Mouse (Mus musculus) MEL (cell line): ENCODE measurements around the gene Cebpz. TPM values are rescaled to one million over a fixed set of nuclear protein-coding genes. Genes with fewer than 3 reads are reported as not detected.

Source experiments
- DNase-seq: peaks from one replicate; pipeline ENCODE4 v3.0.0; 2011; ENCODE audit warnings: low read depth, low spot score
- H3K27ac ChIP-seq: 2 replicates; pipeline ENCODE4 v1.5.1; 2012; ENCODE audit warnings: low read depth, mild to moderate bottlenecking, control low read depth, low read length, moderate library complexity; ENCODE audit not compliant: control insufficient read depth
- H3K27me3 ChIP-seq, 2 experiments: fragments of 150-350 bp in 1 of 2; sonication (generic) in 1 of 2; 2 replicates each; pipeline ENCODE4 v1.6.1; 2012; ENCODE audit warnings: low read length in 2 of 2, mild to moderate bottlenecking in 2 of 2, improper control_type of control experiment in 1 of 2, moderate library complexity in 1 of 2; ENCODE audit not compliant: insufficient read depth in 2 of 2, control insufficient read depth in 1 of 2
- H3K36me3 ChIP-seq, 2 experiments: 2 replicates each; pipeline ENCODE4 v1.6.1; 2012 to 2014; ENCODE audit warnings: low read length in 2 of 2, improper control_type of control experiment in 1 of 2, inconsistent platforms in 1 of 2, mild to moderate bottlenecking in 1 of 2; ENCODE audit not compliant: insufficient read depth in 2 of 2, control insufficient read depth in 1 of 2
- H3K4me1 ChIP-seq, 2 experiments: fragments of 150-350 bp in 1 of 2; sonication (generic) in 1 of 2; 2 replicates each; pipeline ENCODE4 v1.6.1; 2012; ENCODE audit warnings: low read length in 2 of 2, improper control_type of control experiment in 1 of 2, mild to moderate bottlenecking in 1 of 2; ENCODE audit not compliant: insufficient read depth in 2 of 2, control insufficient read depth in 1 of 2
- H3K4me3 ChIP-seq, 2 experiments: fragments of 150-350 bp in 1 of 2; sonication (generic) in 1 of 2; 2 replicates each; pipeline ENCODE4 v1.5.1; 2012; ENCODE audit warnings: low read depth in 2 of 2, low read length in 2 of 2, mild to moderate bottlenecking in 2 of 2, moderate library complexity in 2 of 2, control low read depth in 1 of 2, improper control_type of control experiment in 1 of 2; ENCODE audit not compliant: control insufficient read depth in 1 of 2, insufficient read depth in 1 of 2
- H3K79me2 ChIP-seq: 2 replicates; pipeline ENCODE4 v1.6.1; 2012; ENCODE audit warnings: mild to moderate bottlenecking, low read length, moderate library complexity; ENCODE audit not compliant: control insufficient read depth, poor library complexity, insufficient read depth
- H3K9ac ChIP-seq: 2 replicates; pipeline ENCODE4 v1.6.1; 2012; ENCODE audit warnings: low read depth, mild to moderate bottlenecking, control low read depth, low read length, moderate library complexity; ENCODE audit not compliant: control insufficient read depth, poor library complexity, severe bottlenecking
- H3K9me3 ChIP-seq: fragments of 150-350 bp; sonication (generic); replicated peaks from 2 replicates; pipeline ENCODE4 v1.6.1; 2012; ENCODE audit warnings: mild to moderate bottlenecking, low read length, improper control_type of control experiment, moderate library complexity; ENCODE audit not compliant: insufficient read depth
- E2F4 ChIP-seq: IDR thresholded peaks from 2 replicates; pipeline ENCODE4 v1.6.1; 2011; ENCODE audit warnings: low read depth, low read length, improper control_type of control experiment, borderline replicate concordance
- ELF1 ChIP-seq: IDR thresholded peaks from 2 replicates; pipeline ENCODE4 v1.6.1; 2014; ENCODE audit warnings: low read depth, mild to moderate bottlenecking, inconsistent platforms, low read length, improper control_type of control experiment, moderate library complexity
- EP300 ChIP-seq, 2 experiments: IDR thresholded peaks; 2 replicates each; pipeline ENCODE4 v1.6.1; 2011; ENCODE audit warnings: improper control_type of control experiment in 2 of 2, low read length in 2 of 2, low read depth in 1 of 2, mild to moderate bottlenecking in 1 of 2
- ETS1 ChIP-seq: IDR thresholded peaks from 2 replicates; pipeline ENCODE4 v1.6.1; 2012; ENCODE audit warnings: low read depth, mild to moderate bottlenecking, inconsistent platforms, low read length, improper control_type of control experiment, moderate library complexity
- GABPA ChIP-seq: IDR thresholded peaks from 2 replicates; pipeline ENCODE4 v1.6.1; 2012; ENCODE audit warnings: low read depth, mild to moderate bottlenecking, inconsistent platforms, low read length, improper control_type of control experiment, moderate library complexity
- GATA1 ChIP-seq: IDR thresholded peaks from 2 replicates; pipeline ENCODE4 v1.6.1; 2011; ENCODE audit warnings: low read depth, low read length, improper control_type of control experiment
- HCFC1 ChIP-seq: IDR thresholded peaks from 2 replicates; pipeline ENCODE4 v1.6.1; 2012; ENCODE audit warnings: low read depth, mild to moderate bottlenecking, inconsistent platforms, low read length, improper control_type of control experiment, moderate library complexity
- JUND ChIP-seq: IDR thresholded peaks from 2 replicates; pipeline ENCODE4 v1.6.1; 2011; ENCODE audit warnings: low read depth, mild to moderate bottlenecking, improper control_type of control experiment, low read length
- MAFK ChIP-seq: IDR thresholded peaks from 2 replicates; pipeline ENCODE4 v1.6.1; 2011; ENCODE audit warnings: low read depth, mild to moderate bottlenecking, low read length, improper control_type of control experiment, borderline replicate concordance
- MAZ ChIP-seq: IDR thresholded peaks from 2 replicates; pipeline ENCODE4 v1.6.1; 2012; ENCODE audit warnings: low read depth, mild to moderate bottlenecking, inconsistent platforms, low read length, improper control_type of control experiment
- MEF2A ChIP-seq: IDR thresholded peaks from 2 replicates; pipeline ENCODE4 v1.6.1; 2014; ENCODE audit warnings: low read depth, mild to moderate bottlenecking, inconsistent platforms, low read length, improper control_type of control experiment; ENCODE audit not compliant: poor library complexity, insufficient replicate concordance, severe bottlenecking; ENCODE audit errors: extremely low read depth
- MXI1 ChIP-seq: IDR thresholded peaks from 2 replicates; pipeline ENCODE4 v1.6.1; 2011; ENCODE audit warnings: mild to moderate bottlenecking, low read depth, low read length, improper control_type of control experiment
- MYB ChIP-seq: IDR thresholded peaks from 2 replicates; pipeline ENCODE4 v1.6.1; 2011; ENCODE audit warnings: mild to moderate bottlenecking, low read depth, low read length, improper control_type of control experiment
- MYC ChIP-seq: IDR thresholded peaks from 2 replicates; pipeline ENCODE4 v1.6.1; 2011; ENCODE audit warnings: low read depth, mild to moderate bottlenecking, low read length, improper control_type of control experiment, moderate library complexity
- NELFE ChIP-seq: IDR thresholded peaks from 2 replicates; pipeline ENCODE4 v1.6.1; 2011; ENCODE audit warnings: low read depth, low read length, improper control_type of control experiment
- POLR2A ChIP-seq, 2 experiments: IDR thresholded peaks; 2 replicates each; pipeline ENCODE4 v1.6.1; 2011 to 2012; ENCODE audit warnings: low read length in 2 of 2, mild to moderate bottlenecking in 2 of 2, control low read depth in 1 of 2, improper control_type of control experiment in 1 of 2, low read depth in 1 of 2, moderate library complexity in 1 of 2; ENCODE audit not compliant: control insufficient read depth in 1 of 2, insufficient read depth in 1 of 2, poor library complexity in 1 of 2
- POLR2AphosphoS2 ChIP-seq: IDR thresholded peaks from 2 replicates; pipeline ENCODE4 v1.6.1; 2011; ENCODE audit warnings: low read length, improper control_type of control experiment
- POLR2AphosphoS5 ChIP-seq: IDR thresholded peaks from 2 replicates; pipeline ENCODE4 v1.6.1; 2012; ENCODE audit warnings: low read depth, borderline replicate concordance, mild to moderate bottlenecking, inconsistent platforms, low read length, moderate library complexity, mixed read lengths
- RAD21 ChIP-seq: IDR thresholded peaks from 2 replicates; pipeline ENCODE4 v1.6.1; 2011; ENCODE audit warnings: mild to moderate bottlenecking, low read depth, low read length, improper control_type of control experiment
- RCOR1 ChIP-seq: IDR thresholded peaks from 2 replicates; pipeline ENCODE4 v1.6.1; 2012; ENCODE audit warnings: low read depth, mild to moderate bottlenecking, inconsistent platforms, low read length, improper control_type of control experiment
- SIN3A ChIP-seq: IDR thresholded peaks from 2 replicates; pipeline ENCODE4 v1.6.1; 2012; ENCODE audit warnings: low read length, improper control_type of control experiment, inconsistent platforms
- TAL1 ChIP-seq: IDR thresholded peaks from 2 replicates; pipeline ENCODE4 v1.6.1; 2012; ENCODE audit warnings: mild to moderate bottlenecking, inconsistent platforms, low read length, moderate library complexity, mixed read lengths
- UBTF ChIP-seq: IDR thresholded peaks from 2 replicates; pipeline ENCODE4 v1.6.1; 2012; ENCODE audit warnings: low read depth, mild to moderate bottlenecking, inconsistent platforms, low read length, improper control_type of control experiment, moderate library complexity, borderline replicate concordance; ENCODE audit not compliant: insufficient read depth
- ZC3H11A ChIP-seq: IDR thresholded peaks from 2 replicates; pipeline ENCODE4 v1.6.1; 2012; ENCODE audit warnings: low read depth, mild to moderate bottlenecking, inconsistent platforms, low read length, improper control_type of control experiment
- ZKSCAN1 ChIP-seq: IDR thresholded peaks from 2 replicates; pipeline ENCODE4 v1.6.1; 2012; ENCODE audit warnings: low read depth, mild to moderate bottlenecking, inconsistent platforms, low read length, improper control_type of control experiment, moderate library complexity
- ZNF384 ChIP-seq: IDR thresholded peaks from 2 replicates; pipeline ENCODE4 v1.6.1; 2012; ENCODE audit warnings: low read depth, mild to moderate bottlenecking, inconsistent platforms, low read length, improper control_type of control experiment
- polyA plus RNA-seq, 2 experiments: library from polyadenylated mRNA; stranded (reverse) in 1 of 2; unstranded in 1 of 2; fragments of >175 nt in 1 of 2; fragments of >200 nt in 1 of 2; gene quantifications; 2 replicates each; pipeline versions ENCODE4 v1.2.1 to v1.2.4; 2012; ENCODE audit warnings: low replicate concordance in 2 of 2, low read depth in 1 of 2; ENCODE audit not compliant: insufficient read length in 2 of 2, insufficient read depth in 1 of 2, missing spikeins in 1 of 2
- total RNA-seq: library from RNA; depleted of rRNA; stranded (reverse); fragments of 300-350 nt; gene quantifications from 2 replicates; pipeline ENCODE4 v1.2.3, GENCODE M21; 2012

The Cebpz gene
- total and polyA plus RNA-seq, 3 experiments, result 69.9 to 128 (median 80.7) TPM

- Histone ChIP-seq H3K9me3 (no peaks in the 10 kb centered on the region), H3K36me3 (no peaks in the 10 kb centered on the region), H3K27me3 (no peaks in the 10 kb centered on the region; a peak in 1 of 4 replicates), H3K79me2 (no peaks in the 10 kb centered on the region), H3K4me1 (no peaks in the 10 kb centered on the region), H3K27ac (no peak overlapping the region), H3K4me3 (no peak overlapping the region), H3K9ac (no peak overlapping the region)
- TF ChIP-seq GABPA (no peak), GATA1 (no peak), NELFE (no peak), SIN3A (no peak), MEF2A (no peak), MYB (no peak), MYC (no peak), UBTF (no peak), E2F4 (no peak), HCFC1 (no peak), ZKSCAN1 (no peak), RCOR1 (no peak), JUND (no peak), MXI1 (no peak), ZNF384 (no peak), ELF1 (no peak)
- no peak for DNase-seq
Measured at GRCm38 (mm10) chr17:78952070-78952469, 15.2 kb upstream of the Cebpz start.

GRCm38 (mm10) chr17:78951225-78951624, 14.4 kb upstream of the Cebpz start:
- no peak overlapping the region for H3K27ac ChIP-seq
- TF ChIP-seq RAD21 (no peak), TAL1 (no peak), ETS1 (no peak), POLR2A (IDR thresholded peaks at IDR 0.05; ENCODE audit: control insufficient read depth in 1 of 2, insufficient read depth in 1 of 2, low read depth in 1 of 2, low read length in 2 of 2, poor library complexity in 1 of 2) (no peak), MYB (no peak), MEF2A (no peak), MYC (no peak), MAFK (no peak), EP300 (IDR thresholded peaks at IDR 0.05; ENCODE audit: low read depth in 1 of 2, low read length in 2 of 2) (no peak), MAZ (no peak), NELFE (no peak), GATA1 (no peak), ZKSCAN1 (no peak), UBTF (no peak), ZC3H11A (no peak), POLR2AphosphoS2 (no peak), POLR2AphosphoS5 (no peak), ZNF384 (no peak)
- H3K79me2 ChIP-seq, result no peaks in the 10 kb centered on the region
- H3K9ac ChIP-seq, result no peak overlapping the region
- H3K9me3 ChIP-seq, result no peaks in the 10 kb centered on the region
- H3K27me3 ChIP-seq, result no peaks in the 10 kb centered on the region
- no peak overlapping the region for H3K4me3 ChIP-seq
- H3K36me3 ChIP-seq, result no peaks in the 10 kb centered on the region
- H3K4me1 ChIP-seq, result no peaks in the 10 kb centered on the region
- DNase-seq, result no peak
